Mouse (Mus musculus): ENCODE data around the gene 1700017B05Rik.

DNA sequence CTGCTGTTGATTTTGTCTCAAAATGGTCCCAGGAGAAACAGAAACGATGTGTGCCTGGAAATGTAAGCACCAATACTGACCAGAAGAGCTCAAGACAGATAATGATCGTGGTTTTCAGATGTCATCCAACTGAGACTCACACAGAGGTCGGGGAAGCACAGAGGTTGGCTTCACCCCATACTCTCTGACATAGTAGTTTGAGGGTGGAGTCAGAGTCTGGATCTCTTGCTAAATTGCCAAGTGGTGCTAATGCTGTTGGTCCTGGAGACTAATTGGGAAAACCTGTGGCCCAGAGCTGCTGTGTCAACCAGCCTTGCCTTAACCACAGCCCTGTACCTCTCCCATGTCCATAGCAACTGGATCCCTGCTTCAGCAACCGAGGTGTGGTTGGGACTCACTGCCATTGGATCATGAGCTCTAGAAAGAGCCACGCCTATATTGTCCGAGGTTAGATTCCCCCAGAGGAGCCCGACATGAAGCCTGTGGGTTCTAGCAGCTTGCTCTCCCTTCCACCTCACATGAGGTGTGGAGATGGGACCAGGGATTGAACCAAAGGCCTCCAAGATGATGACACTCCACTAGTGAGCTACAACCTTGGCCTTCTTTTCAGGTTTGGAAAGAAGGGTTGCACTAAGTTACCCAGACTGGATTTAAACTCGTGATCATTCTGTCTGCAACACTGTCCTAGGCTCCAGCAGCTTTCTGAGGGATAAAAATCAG, 30.7 kb downstream of the 1700017B05Rik start:
- TF ChIP-seq GATA1 (IDR thresholded peaks at IDR 0.05; ENCODE audit: low read length) (no peak), TAL1 (IDR thresholded peaks at IDR 0.05; ENCODE audit: low read length) (no peak)

All from erythroblast, embryonic 14.5 days (primary cell).